Mouse (Mus musculus): ENCODE results near the gene Jph4. TPM values are rescaled to one million over a fixed set of nuclear protein-coding genes. Genes with fewer than 3 reads are reported as not detected.

Jph4 gene
- polyA plus RNA-seq, 1 experiment = 0.25 TPM

- H3K4me1 ChIP-seq (ENCODE audit: control insufficient read depth, insufficient read depth, low read length) = no peaks in the 10 kb centered on the region
- DNase-seq = no peak
- no peaks in the 10 kb centered on the region for H3K27me3 ChIP-seq (replicated peaks; ENCODE audit: control insufficient read depth, insufficient read depth, low read length)
- 45% methylated on average over 7 of the region's 7 CpGs for WGBS
- H3K27ac ChIP-seq (ENCODE audit: insufficient read depth, low read depth, low read length) = no peak overlapping the region
- H3K36me3 ChIP-seq (ENCODE audit: control insufficient read depth, insufficient read depth, low read length) = no peaks in the 10 kb centered on the region
- TF ChIP-seq CTCF (conservative IDR thresholded peaks at IDR 0.05; ENCODE audit: insufficient read depth, insufficient read length, low read depth, low read length) (no peak), POLR2A (IDR thresholded peaks at IDR 0.05; ENCODE audit: low read depth, low read length) (no peak)
- no peak overlapping the region for H3K4me3 ChIP-seq (ENCODE audit: insufficient read depth, low read depth, low read length)
Measured at GRCm38 (mm10) chr14:55139313-55139712, 22.6 kb upstream of the Jph4 start.

- H3K4me3 ChIP-seq (ENCODE audit: insufficient read depth, low read depth, low read length) = no peak overlapping the region
- no peaks in the 10 kb centered on the region for H3K27me3 ChIP-seq (replicated peaks; ENCODE audit: control insufficient read depth, insufficient read depth, low read length)
- no peak for DNase-seq
- 36% methylated on average over 8 of the region's 8 CpGs for WGBS
- TF ChIP-seq POLR2A (IDR thresholded peaks at IDR 0.05; ENCODE audit: low read depth, low read length) = no peak
- no peak for TF ChIP-seq CTCF (conservative IDR thresholded peaks at IDR 0.05; ENCODE audit: insufficient read depth, insufficient read length, low read depth, low read length)
- no peak overlapping the region for H3K27ac ChIP-seq (ENCODE audit: insufficient read depth, low read depth, low read length)
- no peaks in the 10 kb centered on the region for H3K36me3 ChIP-seq (ENCODE audit: control insufficient read depth, insufficient read depth, low read length)
- no peaks in the 10 kb centered on the region for H3K4me1 ChIP-seq (ENCODE audit: control insufficient read depth, insufficient read depth, low read length)
Measured at GRCm38 (mm10) chr14:55135676-55136075, 18.9 kb upstream of the Jph4 start.

- Histone ChIP-seq H3K27ac (ENCODE audit: insufficient read depth, low read depth, low read length) (no peak overlapping the region), H3K27me3 (replicated peaks; ENCODE audit: control insufficient read depth, insufficient read depth, low read length) (no peaks in the 10 kb centered on the region), H3K4me1 (ENCODE audit: control insufficient read depth, insufficient read depth, low read length) (no peaks in the 10 kb centered on the region), H3K4me3 (ENCODE audit: insufficient read depth, low read depth, low read length) (no peak overlapping the region), H3K36me3 (ENCODE audit: control insufficient read depth, insufficient read depth, low read length) (no peaks in the 10 kb centered on the region)
- TF ChIP-seq CTCF (conservative IDR thresholded peaks at IDR 0.05; ENCODE audit: insufficient read depth, insufficient read length, low read depth, low read length) = no peak
- TF ChIP-seq POLR2A (IDR thresholded peaks at IDR 0.05; ENCODE audit: low read depth, low read length) = no peak
- DNase-seq = no peak
- 89% methylated on average over 7 of the region's 7 CpGs for WGBS
Measured at GRCm38 (mm10) chr14:55126521-55126920, 9.8 kb upstream of the Jph4 start.

GRCm38 (mm10) chr14:55125711-55126110, 9.0 kb upstream of the Jph4 start:
- H3K27ac ChIP-seq (ENCODE audit: insufficient read depth, low read depth, low read length) = no peak overlapping the region
- no peaks in the 10 kb centered on the region for H3K36me3 ChIP-seq (ENCODE audit: control insufficient read depth, insufficient read depth, low read length)
- TF ChIP-seq POLR2A (IDR thresholded peaks at IDR 0.05; ENCODE audit: low read depth, low read length) = no peak
- TF ChIP-seq CTCF (conservative IDR thresholded peaks at IDR 0.05; ENCODE audit: insufficient read depth, insufficient read length, low read depth, low read length) = no peak
- 80% methylated on average over 5 of the region's 5 CpGs for WGBS
- DNase-seq = no peak
- H3K4me3 ChIP-seq (ENCODE audit: insufficient read depth, low read depth, low read length) = no peak overlapping the region
- no peaks in the 10 kb centered on the region for H3K27me3 ChIP-seq (replicated peaks; ENCODE audit: control insufficient read depth, insufficient read depth, low read length)
- no peaks in the 10 kb centered on the region for H3K4me1 ChIP-seq (ENCODE audit: control insufficient read depth, insufficient read depth, low read length)

- 42% methylated on average over 8 of the region's 8 CpGs for WGBS
- Histone ChIP-seq H3K4me1 (ENCODE audit: control insufficient read depth, insufficient read depth, low read length) (no peaks in the 10 kb centered on the region), H3K4me3 (ENCODE audit: insufficient read depth, low read depth, low read length) (no peak overlapping the region), H3K27me3 (replicated peaks; ENCODE audit: control insufficient read depth, insufficient read depth, low read length) (no peaks in the 10 kb centered on the region), H3K36me3 (ENCODE audit: control insufficient read depth, insufficient read depth, low read length) (no peaks in the 10 kb centered on the region), H3K27ac (ENCODE audit: insufficient read depth, low read depth, low read length) (no peak overlapping the region)
- no peak for DNase-seq
- TF ChIP-seq CTCF (conservative IDR thresholded peaks at IDR 0.05; ENCODE audit: insufficient read depth, insufficient read length, low read depth, low read length) = no peak
- no peak for TF ChIP-seq POLR2A (IDR thresholded peaks at IDR 0.05; ENCODE audit: low read depth, low read length)
Measured at GRCm38 (mm10) chr14:55122359-55122758, 5.6 kb upstream of the Jph4 start.

- TF ChIP-seq POLR2A (IDR thresholded peaks at IDR 0.05; ENCODE audit: low read depth, low read length) = no peak
- peak; percentile 96 for TF ChIP-seq CTCF (conservative IDR thresholded peaks at IDR 0.05; ENCODE audit: insufficient read depth, insufficient read length, low read depth, low read length)
- no peak overlapping the region for H3K4me3 ChIP-seq (ENCODE audit: insufficient read depth, low read depth, low read length)
- no peaks in the 10 kb centered on the region for H3K27me3 ChIP-seq (replicated peaks; ENCODE audit: control insufficient read depth, insufficient read depth, low read length)
- 4% methylated on average over 5 of the region's 5 CpGs for WGBS
- H3K4me1 ChIP-seq (ENCODE audit: control insufficient read depth, insufficient read depth, low read length) = no peaks in the 10 kb centered on the region
- H3K36me3 ChIP-seq (ENCODE audit: control insufficient read depth, insufficient read depth, low read length) = no peaks in the 10 kb centered on the region
- H3K27ac ChIP-seq (ENCODE audit: insufficient read depth, low read depth, low read length) = no peak overlapping the region
- DNase-seq = peak; percentile 87
Measured at GRCm38 (mm10) chr14:55121947-55122346, 5.2 kb upstream of the Jph4 start.

GRCm38 (mm10) chr14:55119421-55120134, 2.8 kb upstream of the Jph4 start:
- WGBS = 85% methylated on average over 4 of the region's 4 CpGs
- no peak overlapping the region for H3K4me3 ChIP-seq (ENCODE audit: insufficient read depth, low read depth, low read length)
- TF ChIP-seq CTCF (conservative IDR thresholded peaks at IDR 0.05; ENCODE audit: insufficient read depth, insufficient read length, low read depth, low read length) (peak; percentile 52), POLR2A (IDR thresholded peaks at IDR 0.05; ENCODE audit: low read depth, low read length) (no peak)
- H3K4me1 ChIP-seq (ENCODE audit: control insufficient read depth, insufficient read depth, low read length) = 0 out of 2 replicates have a peak, but pooled peaks cover under 1% of the 10 kb centered on the region
- H3K27me3 ChIP-seq (replicated peaks; ENCODE audit: control insufficient read depth, insufficient read depth, low read length) = no peaks in the 10 kb centered on the region; the same call in 1 of the 2 replicates
- no peak overlapping the region for H3K27ac ChIP-seq (ENCODE audit: insufficient read depth, low read depth, low read length)
- no peak for DNase-seq
- no peaks in the 10 kb centered on the region for H3K36me3 ChIP-seq (ENCODE audit: control insufficient read depth, insufficient read depth, low read length)
